Mouse (Mus musculus): Measurements from ENCODE around the gene Maml2.

DNA sequence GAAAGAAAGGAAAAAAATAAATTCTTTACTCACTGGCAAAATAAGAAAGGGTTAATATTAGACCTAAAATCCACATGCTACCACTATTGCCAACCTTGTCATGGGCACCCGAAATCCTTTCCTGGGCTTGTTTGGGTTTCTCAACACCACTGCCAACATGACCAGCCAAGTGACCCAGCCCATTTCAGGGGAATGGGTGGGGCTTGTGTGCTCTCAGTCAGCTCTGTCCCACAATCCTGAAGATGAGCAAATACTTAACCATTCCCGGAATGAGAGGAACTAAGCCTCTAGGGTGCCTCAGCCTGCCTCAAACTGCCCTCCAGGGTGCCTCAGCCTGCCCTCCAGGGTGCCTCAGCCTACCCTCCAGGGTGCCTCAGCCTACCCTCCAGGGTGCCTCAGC, 371.0 kb downstream of the Maml2 start:
- no peak for TF ChIP-seq CTCF (IDR thresholded peaks at IDR 0.05; ENCODE audit: low read depth)
- TF ChIP-seq EP300 (optimal IDR thresholded peaks at IDR 0.05), result no peak

All from stomach, postnatal 0 days (tissue).